Mouse (Mus musculus) liver, embryonic 15.5 days (tissue): ENCODE data around the gene Dnmt3a. TPM values are rescaled to one million over a fixed set of nuclear protein-coding genes. Genes with fewer than 3 reads are reported as not detected.

Source experiments
- ATAC-seq: fragments of 200-750 bp; cut with Nextera tagmentation; 2 replicates; pipeline ENCODE4 v1.8.0; 2017; ENCODE audit warnings: moderate number of reproducible peaks, mild to moderate bottlenecking, moderate library complexity; ENCODE audit not compliant: insufficient read depth
- H3K27ac ChIP-seq: fragments of 300-500 bp; sonication (generic); replicated peaks from 2 replicates; pipeline ENCODE4 v1.5.1; 2015; ENCODE audit warnings: mild to moderate bottlenecking, inconsistent platforms
- H3K27me3 ChIP-seq: fragments of 300-500 bp; sonication (generic); 2 replicates; pipeline ENCODE4 v1.6.1; 2015; ENCODE audit warnings: mild to moderate bottlenecking, inconsistent platforms
- H3K36me3 ChIP-seq: fragments of 300-500 bp; sonication (generic); replicated peaks from 2 replicates; pipeline ENCODE4 v1.6.1; 2015; ENCODE audit warnings: moderate library complexity, mild to moderate bottlenecking, inconsistent platforms
- H3K4me1 ChIP-seq: fragments of 300-500 bp; sonication (generic); replicated peaks from 2 replicates; pipeline ENCODE4 v1.6.1; 2015; ENCODE audit warnings: inconsistent platforms
- H3K4me2 ChIP-seq: fragments of 300-500 bp; sonication (generic); 2 replicates; pipeline ENCODE4 v1.6.1; 2015; ENCODE audit warnings: moderate library complexity, mild to moderate bottlenecking, inconsistent platforms
- H3K4me3 ChIP-seq: fragments of 300-500 bp; sonication (generic); replicated peaks from 2 replicates; pipeline ENCODE4 v1.5.1; 2015; ENCODE audit warnings: mild to moderate bottlenecking, inconsistent platforms
- H3K9ac ChIP-seq: fragments of 300-500 bp; sonication (generic); 2 replicates; pipeline ENCODE4 v1.6.1; 2015; ENCODE audit warnings: moderate library complexity, mild to moderate bottlenecking, inconsistent platforms
- H3K9me3 ChIP-seq: fragments of 300-500 bp; sonication (generic); replicated peaks from 2 replicates; pipeline ENCODE4 v1.6.1; 2016; ENCODE audit warnings: inconsistent platforms
- WGBS: fragments of 180-500 bp; shearing (Covaris S2); methylation state at CpG from one replicate; pipeline ENCODE4 v1.1.7; 2015; ENCODE audit warnings: mixed read lengths; ENCODE audit not compliant: insufficient replicate concordance; 5-methylcytosine and 5-hydroxymethylcytosine counted together
- polyA plus RNA-seq: library from polyadenylated mRNA; unstranded; fragments of >200 nt; fragmentation: Nextera tagmentation; extraction: Ambion mirVana; gene quantifications from 2 replicates; pipeline ENCODE4 v1.2.1, GENCODE M21; 2015

The Dnmt3a gene
- polyA plus RNA-seq, 1 experiment from 2014 or later, result 21.8 TPM

- no peak overlapping the region for H3K27ac ChIP-seq
- no peak for ATAC-seq
- H3K9ac ChIP-seq, result no peak overlapping the region
- peaks cover 5% of the 10 kb centered on the region; the same call in 1 of the 2 replicates for H3K36me3 ChIP-seq
- no peak overlapping the region for H3K4me2 ChIP-seq
- 63% methylated on average over 1 of the region's 1 CpGs for WGBS
- H3K4me3 ChIP-seq, result no peak overlapping the region
- no peaks in the 10 kb centered on the region for H3K27me3 ChIP-seq
- H3K9me3 ChIP-seq, result no peaks in the 10 kb centered on the region
- H3K4me1 ChIP-seq, result peaks cover 11% of the 10 kb centered on the region
These were observed 33.9 kb downstream of the Dnmt3a start for GRCm38 (mm10) chr12:3839662-3840061.

GRCm38 (mm10) chr12:3841121-3841520 lies 35.3 kb downstream of the Dnmt3a start:
- H3K27ac ChIP-seq, result no peak overlapping the region
- H3K4me3 ChIP-seq, result no peak overlapping the region
- peaks cover 4% of the 10 kb centered on the region; the same call in 1 of the 2 replicates for H3K4me1 ChIP-seq
- no peak for ATAC-seq
- no peak overlapping the region for H3K9ac ChIP-seq
- 59% methylated on average over 4 of the region's 4 CpGs for WGBS
- H3K27me3 ChIP-seq, result no peaks in the 10 kb centered on the region
- H3K9me3 ChIP-seq, result no peaks in the 10 kb centered on the region
- H3K4me2 ChIP-seq, result no peak overlapping the region
- peaks cover under 1% of the 10 kb centered on the region; the same call in 1 of the 2 replicates for H3K36me3 ChIP-seq

GRCm38 (mm10) chr12:3842843-3843242 lies 37.0 kb downstream of the Dnmt3a start:
- ATAC-seq, result no peak
- H3K27ac ChIP-seq, result no peak overlapping the region
- no peaks in the 10 kb centered on the region; the same call in 1 of the 2 replicates for H3K36me3 ChIP-seq
- WGBS, result 52% methylated on average over 6 of the region's 6 CpGs
- H3K9ac ChIP-seq, result no peak overlapping the region
- no peak overlapping the region for H3K4me3 ChIP-seq
- no peak overlapping the region for H3K4me2 ChIP-seq
- no peaks in the 10 kb centered on the region for H3K9me3 ChIP-seq
- H3K4me1 ChIP-seq, result peaks cover 4% of the 10 kb centered on the region; the same call in 1 of the 2 replicates
- no peaks in the 10 kb centered on the region for H3K27me3 ChIP-seq

- Histone ChIP-seq H3K36me3 (no peaks in the 10 kb centered on the region), H3K27ac (no peak overlapping the region), H3K9ac (no peak overlapping the region), H3K4me2 (no peak overlapping the region), H3K4me3 (no peak overlapping the region), H3K4me1 (peaks cover 4% of the 10 kb centered on the region; the same call in 1 of the 2 replicates), H3K9me3 (no peaks in the 10 kb centered on the region), H3K27me3 (no peaks in the 10 kb centered on the region)
- WGBS, result 45% methylated on average over 7 of the region's 7 CpGs
- ATAC-seq, result no peak
These were observed 37.6 kb downstream of the Dnmt3a start for GRCm38 (mm10) chr12:3843371-3843861.

GRCm38 (mm10) chr12:3843918-3844317 lies 38.1 kb downstream of the Dnmt3a start:
- no peaks in the 10 kb centered on the region for H3K27me3 ChIP-seq
- no peak overlapping the region for H3K4me3 ChIP-seq
- no peak for ATAC-seq
- WGBS, result 63% methylated on average over 7 of the region's 7 CpGs
- no peak overlapping the region for H3K27ac ChIP-seq
- H3K4me1 ChIP-seq, result peaks cover 4% of the 10 kb centered on the region; the same call in 1 of the 2 replicates
- H3K9ac ChIP-seq, result no peak overlapping the region
- H3K36me3 ChIP-seq, result no peaks in the 10 kb centered on the region
- H3K9me3 ChIP-seq, result no peaks in the 10 kb centered on the region
- H3K4me2 ChIP-seq, result no peak overlapping the region

- ATAC-seq, result no peak
- Histone ChIP-seq H3K9me3 (no peaks in the 10 kb centered on the region), H3K4me3 (no peak overlapping the region), H3K9ac (no peak overlapping the region), H3K27me3 (no peaks in the 10 kb centered on the region), H3K4me1 (peaks cover 4% of the 10 kb centered on the region; the same call in 1 of the 2 replicates), H3K36me3 (no peaks in the 10 kb centered on the region), H3K4me2 (no peak overlapping the region), H3K27ac (no peak overlapping the region)
- 72% methylated on average over 5 of the region's 5 CpGs for WGBS
These were observed 38.5 kb downstream of the Dnmt3a start for GRCm38 (mm10) chr12:3844335-3844734.

- Histone ChIP-seq H3K9ac (no peak overlapping the region), H3K9me3 (no peaks in the 10 kb centered on the region), H3K36me3 (no peaks in the 10 kb centered on the region), H3K4me2 (no peak overlapping the region), H3K27me3 (no peaks in the 10 kb centered on the region), H3K27ac (no peak overlapping the region), H3K4me1 (no peaks in the 10 kb centered on the region; the same call in none of the 2 replicates), H3K4me3 (no peak overlapping the region)
- ATAC-seq, result no peak
- 83% methylated on average over 13 of the region's 13 CpGs for WGBS
These were observed 43.7 kb downstream of the Dnmt3a start for GRCm38 (mm10) chr12:3849481-3849880.

- Histone ChIP-seq H3K9me3 (no peaks in the 10 kb centered on the region), H3K36me3 (no peaks in the 10 kb centered on the region), H3K27ac (no peak overlapping the region), H3K9ac (no peak overlapping the region), H3K4me3 (no peak overlapping the region), H3K4me2 (no peak overlapping the region), H3K4me1 (peaks cover 3% of the 10 kb centered on the region), H3K27me3 (no peaks in the 10 kb centered on the region)
- WGBS, result 58% methylated on average over 5 of the region's 5 CpGs
- ATAC-seq, result no peak
These were observed 44.4 kb downstream of the Dnmt3a start for GRCm38 (mm10) chr12:3850165-3850564.

GRCm38 (mm10) chr12:3850731-3851130 lies 44.9 kb downstream of the Dnmt3a start:
- Histone ChIP-seq H3K27ac (no peak overlapping the region), H3K9me3 (no peaks in the 10 kb centered on the region), H3K4me1 (peaks cover 9% of the 10 kb centered on the region), H3K9ac (no peak overlapping the region), H3K4me2 (no peak overlapping the region), H3K36me3 (no peaks in the 10 kb centered on the region), H3K27me3 (no peaks in the 10 kb centered on the region), H3K4me3 (no peak overlapping the region)
- WGBS, result 54% methylated on average over 6 of the region's 6 CpGs
- ATAC-seq, result no peak

GRCm38 (mm10) chr12:3851179-3851578 lies 45.4 kb downstream of the Dnmt3a start:
- Histone ChIP-seq H3K9me3 (no peaks in the 10 kb centered on the region), H3K4me3 (no peak overlapping the region), H3K27me3 (no peaks in the 10 kb centered on the region), H3K4me2 (no peak overlapping the region), H3K4me1 (peaks cover 13% of the 10 kb centered on the region), H3K9ac (no peak overlapping the region), H3K27ac (no peak overlapping the region), H3K36me3 (no peaks in the 10 kb centered on the region)
- no peak for ATAC-seq
- WGBS, result 69% methylated on average over 4 of the region's 4 CpGs

- Histone ChIP-seq H3K36me3 (no peaks in the 10 kb centered on the region), H3K4me1 (peaks cover 26% of the 10 kb centered on the region), H3K4me3 (no peak overlapping the region), H3K27me3 (no peaks in the 10 kb centered on the region), H3K4me2 (no peak overlapping the region), H3K9me3 (no peaks in the 10 kb centered on the region), H3K9ac (no peak overlapping the region), H3K27ac (no peak overlapping the region)
- no peak for ATAC-seq
- 50% methylated on average over 5 of the region's 5 CpGs for WGBS
These were observed 46.7 kb downstream of the Dnmt3a start for GRCm38 (mm10) chr12:3852521-3852920.

GRCm38 (mm10) chr12:3854419-3854818 lies 48.6 kb downstream of the Dnmt3a start:
- Histone ChIP-seq H3K9ac (no peak overlapping the region), H3K27me3 (no peaks in the 10 kb centered on the region), H3K9me3 (no peaks in the 10 kb centered on the region), H3K36me3 (no peaks in the 10 kb centered on the region), H3K4me2 (no peak overlapping the region), H3K4me3 (no peak overlapping the region), H3K27ac (no peak overlapping the region), H3K4me1 (peaks cover 37% of the 10 kb centered on the region)
- WGBS, result 52% methylated on average over 4 of the region's 4 CpGs
- ATAC-seq, result no peak
